Mouse (Mus musculus) mature B cell (primary cell): ENCODE results near the gene Ptpn11.

ENCODE experiments used
- in situ Hi-C: fragments of 300-500 bp; cut with MboI; formaldehyde crosslinking; loops from 2 replicates; pipeline ENCODE4 v1.14.3; 2019

Ptpn11 gene

GRCm38 (mm10) chr5:121081754-121082153, 109.4 kb downstream of the Ptpn11 start:
- in situ Hi-C loops: no loop called here
